Mouse (Mus musculus): ENCODE measurements at regions not wholly inside any gene's neighbourhood (a gene's known extent, or its start where the extent isn't known, plus 50 kb on each side); places are given as distances from the start of the nearest gene placed in this dataset.

- DNase-seq = no peak
Observed at GRCm38 (mm10) chr7:68579216-68579615, 169.8 kb downstream of the Arrdc4 start.

DNA sequence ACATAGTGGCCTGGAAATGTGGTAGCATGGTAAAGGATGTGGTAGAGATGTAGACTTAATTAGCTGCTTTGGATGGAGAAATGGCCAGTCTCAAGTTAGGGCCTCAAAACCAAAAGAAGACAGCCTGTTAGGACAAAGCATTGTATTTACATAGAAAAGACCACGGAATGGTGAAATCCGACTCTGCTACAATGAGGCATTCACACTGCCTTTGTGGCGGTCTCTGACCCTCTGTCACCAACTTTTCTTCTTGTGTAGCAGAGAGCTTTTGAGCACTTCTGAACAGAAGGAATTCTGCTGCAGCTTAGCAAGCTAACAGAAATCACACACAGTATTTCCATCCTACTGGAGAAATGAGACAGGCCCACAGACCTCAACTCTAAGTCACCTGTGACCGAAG is 177.7 kb downstream of the Arrdc4 start:
- DNase-seq = no peak

DNA sequence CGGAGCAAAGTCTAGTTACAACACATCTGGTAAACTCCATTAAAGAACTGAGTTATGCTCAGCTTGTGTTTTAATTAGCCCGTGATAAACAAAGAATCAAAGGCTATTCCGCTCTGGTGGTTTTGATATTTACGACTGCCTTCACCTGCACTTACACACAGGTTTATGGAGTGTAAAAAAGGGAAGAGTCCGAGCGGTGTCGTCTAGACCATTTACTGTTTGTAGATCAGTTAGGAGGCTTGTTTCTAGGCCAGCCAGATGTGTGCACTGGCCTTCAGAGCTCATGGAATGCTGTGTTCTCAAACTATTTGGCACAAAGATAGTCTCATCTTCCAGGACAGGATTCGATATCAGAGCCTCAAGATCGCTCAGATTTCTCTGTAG is 180.9 kb downstream of the Arrdc4 start:
- DNase-seq = no peak

DNA sequence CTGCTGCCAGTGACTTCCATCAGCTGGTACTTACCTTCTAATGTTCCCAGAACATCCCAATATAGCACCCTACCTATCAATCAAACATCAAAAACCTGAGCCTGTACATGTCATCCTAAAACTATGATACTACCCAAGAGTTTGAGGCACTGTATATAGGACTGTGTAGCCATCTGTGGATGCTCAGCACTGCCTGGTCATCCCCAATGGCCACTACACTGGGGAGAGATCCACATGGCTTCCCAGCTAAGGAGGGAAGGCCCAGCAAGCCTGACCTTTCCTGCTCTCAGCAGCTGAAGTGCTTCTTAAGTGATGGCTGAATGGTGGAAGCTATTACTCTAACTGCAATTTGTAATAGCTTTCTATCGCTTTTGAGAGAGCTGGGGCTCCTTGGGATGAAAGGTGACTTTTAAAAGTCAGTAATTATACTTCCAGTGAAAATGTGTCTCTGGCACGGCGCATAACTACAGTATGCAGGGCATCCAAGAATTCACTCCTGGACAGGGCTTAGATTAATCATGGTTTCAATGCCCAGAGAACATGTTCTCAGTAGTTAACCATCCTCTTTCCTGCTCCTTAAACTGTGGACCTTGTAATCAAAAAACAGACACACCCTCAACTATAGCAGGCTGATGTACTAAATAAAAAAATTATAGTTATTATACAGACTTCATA is 181.5 kb downstream of the Arrdc4 start:
- no peak for DNase-seq

DNA sequence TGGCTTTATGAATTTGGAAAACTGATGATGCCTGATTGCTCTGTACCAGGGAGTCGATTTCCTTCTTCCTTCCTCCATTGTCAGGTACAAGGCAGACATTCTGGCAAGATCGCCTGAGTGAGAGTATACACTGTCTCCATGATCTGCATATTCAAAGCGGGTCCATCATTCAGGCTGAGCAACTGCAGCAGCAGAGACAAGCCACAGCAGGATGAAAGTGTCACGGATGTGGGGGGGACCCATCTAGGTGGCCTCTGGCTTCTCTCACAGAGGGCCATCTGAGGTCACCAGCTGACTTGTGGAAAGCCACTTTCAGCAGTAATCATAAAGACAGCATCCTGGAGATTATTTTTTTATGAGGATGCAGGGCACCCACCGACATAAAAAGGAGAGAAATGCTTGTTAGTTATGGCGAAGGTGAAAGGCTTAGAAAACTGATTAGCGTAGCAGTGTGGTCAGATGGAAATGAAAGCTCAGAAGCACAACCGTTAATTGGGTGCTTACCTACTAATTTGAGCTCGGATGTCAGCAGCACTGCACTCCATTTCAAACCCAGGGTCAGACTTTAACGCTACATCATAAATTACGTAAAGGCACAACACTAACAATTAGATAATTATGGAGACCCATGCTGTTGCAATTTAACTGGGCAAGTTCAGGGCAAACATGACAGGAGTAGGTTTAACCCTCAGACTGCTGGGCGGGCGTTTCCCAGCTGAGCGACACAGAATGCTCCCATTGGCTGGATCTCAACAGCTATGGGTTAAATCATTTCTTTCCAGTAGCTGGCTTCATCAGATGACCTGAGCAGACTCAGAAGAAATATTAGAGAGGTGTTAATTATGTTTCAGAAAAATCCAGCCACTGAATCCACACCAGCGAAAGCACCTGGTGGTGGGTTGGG is 189.3 kb downstream of the Arrdc4 start:
- no peak for DNase-seq

GRCm38 (mm10) chr7:68550330-68550729 is 198.7 kb downstream of the Arrdc4 start:
- DNase-seq = no peak

DNA sequence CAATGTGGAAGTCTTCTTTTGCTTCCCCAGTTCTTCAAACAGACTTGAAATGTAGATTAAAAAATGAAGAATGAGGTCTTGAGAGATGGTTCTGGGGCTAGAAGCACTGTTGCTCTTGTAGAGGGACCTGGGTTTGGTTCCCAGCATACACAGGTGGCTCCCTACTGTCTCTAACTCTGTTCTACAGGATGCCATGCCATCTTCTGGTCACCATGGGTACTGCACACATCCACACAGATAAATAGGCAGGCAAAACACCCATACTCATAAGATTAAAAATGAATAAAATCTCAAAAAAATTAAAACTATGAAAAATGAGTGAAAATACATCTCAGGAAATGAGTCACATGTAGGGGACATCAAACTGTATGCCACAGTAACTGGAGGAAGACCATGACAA is 200.9 kb downstream of the Arrdc4 start:
- DNase-seq = no peak

GRCm38 (mm10) chr7:68544136-68544535 is 204.9 kb downstream of the Arrdc4 start:
- DNase-seq = no peak

- no peak for DNase-seq
Observed at GRCm38 (mm10) chr7:68509096-68509495, 235.5 kb downstream of the Fam169b start.

DNA sequence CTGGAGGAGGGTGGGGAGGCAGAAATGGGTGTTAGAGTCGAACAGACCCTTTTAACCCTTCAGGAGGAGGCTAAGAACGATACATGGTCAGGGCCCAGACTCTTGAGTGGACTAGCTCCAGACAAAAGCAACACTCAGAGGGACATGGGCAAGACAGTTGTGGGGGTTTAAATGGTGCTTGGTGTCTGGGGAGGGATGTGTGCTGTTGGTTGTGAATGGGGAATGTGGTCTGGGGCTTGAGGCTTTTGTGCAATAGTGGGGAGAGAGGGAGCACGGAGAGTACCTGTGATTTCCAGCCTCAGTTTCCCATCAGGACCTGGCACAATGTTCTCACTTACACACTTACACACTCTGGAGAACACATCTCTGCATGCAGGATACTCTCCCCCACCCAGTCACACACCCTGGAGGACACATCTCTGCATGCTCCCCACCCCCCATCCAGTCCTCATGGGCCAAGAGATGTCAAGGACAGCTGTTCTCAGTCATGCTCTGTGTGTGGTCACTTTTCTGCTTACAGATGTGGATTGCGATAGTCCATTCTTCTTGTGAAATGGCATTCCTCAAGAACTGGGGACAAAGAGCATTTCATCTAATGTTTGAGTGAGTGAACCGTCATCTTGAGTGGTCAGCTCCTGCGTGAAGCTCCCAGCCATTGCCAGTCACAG is 217.6 kb downstream of the Fam169b start:
- no peak for DNase-seq

- DNase-seq = no peak
Observed at GRCm38 (mm10) chr7:68486676-68487075, 213.0 kb downstream of the Fam169b start.

DNA sequence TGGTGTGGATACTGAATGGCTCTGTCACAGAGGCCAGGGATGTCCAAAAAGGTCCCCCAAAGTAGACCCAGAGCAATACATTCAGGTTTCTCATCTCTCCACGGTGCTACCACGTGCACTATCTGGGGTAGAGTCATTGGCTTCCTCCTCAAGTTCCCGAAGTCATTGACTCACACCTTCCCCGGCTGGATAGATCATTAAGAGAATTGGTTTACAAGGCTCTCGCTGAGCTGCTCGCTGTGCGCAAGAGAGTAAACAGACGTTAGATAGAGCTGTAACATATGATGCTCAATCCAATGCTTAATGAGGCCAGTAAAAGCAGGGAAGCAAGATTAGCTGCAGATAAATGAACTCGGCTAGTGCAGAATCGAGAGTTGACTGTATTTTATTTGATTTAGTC is 208.9 kb downstream of the Fam169b start:
- DNase-seq = no peak

GRCm38 (mm10) chr7:68480770-68481169 is 207.1 kb downstream of the Fam169b start:
- DNase-seq = peak; percentile 37

GRCm38 (mm10) chr7:68480336-68480735 is 206.7 kb downstream of the Fam169b start:
- no peak for DNase-seq

- no peak for DNase-seq
Observed at GRCm38 (mm10) chr7:68478044-68478443, 204.4 kb downstream of the Fam169b start.

DNA sequence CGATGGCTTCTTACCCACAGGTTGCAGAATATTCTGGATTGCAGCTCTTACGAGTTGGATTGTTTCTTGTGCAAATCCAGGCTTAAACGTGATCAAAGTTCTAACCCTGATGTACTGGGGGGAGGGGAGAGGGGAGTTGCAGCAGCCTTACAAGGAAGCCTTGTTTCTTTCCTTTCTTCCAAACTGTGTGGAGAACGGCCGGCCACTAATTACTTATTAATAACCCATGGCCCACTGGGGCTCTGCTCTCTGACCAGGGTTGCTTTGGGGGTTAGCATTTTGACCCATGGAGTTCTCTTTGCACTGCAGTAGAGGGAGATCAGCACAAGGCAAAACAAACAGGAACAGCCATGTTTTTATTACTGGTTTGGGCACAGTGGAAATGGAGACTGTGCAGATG is 199.2 kb downstream of the Fam169b start:
- DNase-seq = no peak

DNA sequence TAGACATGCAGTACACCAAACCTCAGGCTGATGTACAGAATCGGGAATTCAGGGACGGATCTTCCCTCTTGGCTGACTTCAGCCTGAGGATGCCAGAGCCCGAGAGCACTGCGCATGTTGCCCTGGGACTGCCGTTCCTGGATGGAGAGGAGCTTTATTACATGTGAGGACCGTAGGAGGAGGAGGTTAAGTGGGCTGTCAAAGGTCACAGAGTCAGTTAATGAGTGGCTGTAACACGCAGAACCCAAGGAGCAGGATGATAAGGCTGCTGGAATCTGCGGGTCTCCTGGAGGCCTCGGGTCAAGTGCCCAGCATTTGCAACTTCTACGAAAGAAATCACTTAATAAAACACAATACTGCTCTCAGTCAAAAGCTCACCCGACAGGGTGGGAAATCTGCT is 197.3 kb downstream of the Fam169b start:
- no peak for DNase-seq

- no peak for DNase-seq
Observed at GRCm38 (mm10) chr7:68468574-68468973, 194.9 kb downstream of the Fam169b start.

DNA sequence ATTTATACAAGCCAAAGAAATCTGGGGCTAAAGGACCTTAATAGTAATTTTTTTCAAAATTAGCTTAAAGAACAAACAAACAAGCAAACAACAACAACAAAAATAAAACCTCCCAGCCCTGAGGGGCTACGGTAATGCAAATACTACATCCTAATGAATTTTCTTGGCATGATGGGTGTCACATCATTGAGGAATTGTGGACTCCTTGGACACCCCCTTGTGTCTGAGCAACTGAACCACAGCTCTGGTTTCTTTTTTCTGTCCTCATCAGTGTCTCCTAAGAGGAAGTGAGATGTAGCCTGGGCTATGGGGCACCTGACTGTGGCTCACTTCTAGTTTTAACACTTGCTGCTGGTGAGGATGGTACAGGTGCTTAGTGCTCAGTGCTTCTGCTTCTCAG is 184.2 kb downstream of the Fam169b start:
- no peak for DNase-seq

- no peak for DNase-seq
Observed at GRCm38 (mm10) chr7:68455451-68455850, 181.8 kb downstream of the Fam169b start.

DNA sequence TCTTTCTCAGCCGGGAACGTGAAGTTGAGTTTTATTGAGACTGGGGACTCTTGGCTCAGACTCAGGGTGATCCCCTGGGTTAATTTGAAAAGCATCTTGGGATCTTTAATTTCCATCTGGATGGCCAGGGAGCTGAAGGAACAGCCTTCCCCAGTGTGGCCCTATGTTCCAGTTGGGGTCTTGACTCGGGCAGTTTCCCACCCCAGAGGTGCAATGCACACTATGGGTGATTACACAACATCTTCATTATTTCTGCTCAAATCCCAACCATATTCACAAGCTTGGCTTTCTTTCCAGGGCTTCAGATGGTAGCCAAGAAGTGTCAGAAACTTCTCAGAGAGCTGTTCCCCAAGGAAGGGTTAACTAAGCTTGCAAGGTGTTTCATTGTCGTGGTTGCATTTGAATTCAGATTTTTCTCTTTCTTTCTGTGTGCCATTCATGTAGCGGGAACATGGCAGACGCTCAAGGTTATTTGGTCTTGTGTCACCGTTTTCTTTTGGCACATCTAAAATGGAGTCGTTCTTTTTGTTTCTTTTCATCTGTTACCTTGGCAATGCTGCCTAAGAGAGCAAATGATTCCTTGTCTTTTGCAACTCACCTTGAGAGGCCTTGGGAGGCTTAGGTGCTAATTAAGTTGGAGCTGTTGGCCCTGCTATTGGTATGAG is 179.5 kb downstream of the Fam169b start:
- DNase-seq = no peak

DNA sequence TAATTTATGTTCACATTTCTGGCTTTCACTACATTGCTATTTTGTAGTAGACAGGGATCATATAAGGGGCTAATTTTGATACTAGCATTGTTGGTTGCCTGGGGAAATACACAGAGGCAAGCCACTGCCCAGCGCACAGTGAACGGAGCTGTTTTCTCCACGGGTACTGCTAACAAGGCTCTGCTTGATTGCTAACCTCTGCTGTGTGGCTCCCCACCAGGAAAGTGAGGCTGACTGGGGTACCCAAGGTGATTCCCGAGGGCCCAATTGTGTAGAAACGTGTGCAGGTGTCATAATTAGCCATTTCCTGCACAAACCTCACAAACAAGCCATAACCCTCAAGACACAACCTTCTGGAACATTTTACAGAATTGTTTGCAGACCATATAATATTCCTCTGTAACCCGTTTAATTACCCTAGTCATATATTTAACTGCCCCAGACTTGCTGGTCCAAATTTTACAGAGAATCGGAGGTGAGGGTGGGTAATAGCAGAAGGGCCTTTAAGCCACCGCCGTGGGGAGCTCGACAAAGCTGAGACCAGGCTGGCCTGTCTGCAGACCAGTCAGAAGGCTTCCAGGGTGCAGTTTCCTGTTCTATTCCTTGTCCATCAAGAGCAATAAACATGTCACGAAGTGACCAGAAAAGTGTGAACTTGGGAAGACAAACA is 170.9 kb downstream of the Fam169b start:
- DNase-seq = no peak

GRCm38 (mm10) chr7:68440661-68441150 is 167.1 kb downstream of the Fam169b start:
- DNase-seq = no peak
